Mouse (Mus musculus) embryonic facial prominence, embryonic 13.5 days (tissue): ENCODE data around the gene Slc25a21. TPM values are rescaled to one million over a fixed set of nuclear protein-coding genes. Genes with fewer than 3 reads are reported as not detected.

ENCODE experiments used
- ATAC-seq: fragments of 200-750 bp; cut with Nextera tagmentation; 2 replicates; pipeline ENCODE4 v1.8.0; 2017; ENCODE audit warnings: low read depth; ENCODE audit not compliant: insufficient number of reproducible peaks, insufficient read depth, low FRiP score, low TSS enrichment
- H3K27ac ChIP-seq: fragments of 300-500 bp; sonication (generic); 2 replicates; pipeline ENCODE4 v1.5.1; 2015; ENCODE audit warnings: moderate library complexity, mild to moderate bottlenecking, inconsistent platforms
- H3K27me3 ChIP-seq: fragments of 300-500 bp; sonication (generic); 2 replicates; pipeline ENCODE4 v1.6.1; 2015; ENCODE audit warnings: mild to moderate bottlenecking, inconsistent platforms
- H3K36me3 ChIP-seq: fragments of 300-500 bp; sonication (generic); 2 replicates; pipeline ENCODE4 v1.6.1; 2015; ENCODE audit warnings: mild to moderate bottlenecking, inconsistent platforms
- H3K4me1 ChIP-seq: fragments of 300-500 bp; sonication (generic); 2 replicates; pipeline ENCODE4 v1.6.1; 2015; ENCODE audit warnings: inconsistent platforms
- H3K4me2 ChIP-seq: fragments of 300-500 bp; sonication (generic); 2 replicates; pipeline ENCODE4 v1.6.1; 2015; ENCODE audit warnings: moderate library complexity, mild to moderate bottlenecking, inconsistent platforms
- H3K4me3 ChIP-seq: fragments of 300-500 bp; sonication (generic); 2 replicates; pipeline ENCODE4 v1.5.1; 2015; ENCODE audit warnings: mild to moderate bottlenecking, inconsistent platforms
- H3K9ac ChIP-seq: fragments of 300-500 bp; sonication (generic); 2 replicates; pipeline ENCODE4 v1.6.1; 2015; ENCODE audit warnings: mild to moderate bottlenecking, inconsistent platforms
- H3K9me3 ChIP-seq: fragments of 300-500 bp; sonication (generic); 2 replicates; pipeline ENCODE4 v1.6.1; 2016; ENCODE audit warnings: inconsistent platforms
- WGBS: fragments of 180-500 bp; shearing (Covaris S2); methylation state at CpG from one replicate; pipeline ENCODE4 v1.1.7; 2015; ENCODE audit warnings: mixed read lengths; 5-methylcytosine and 5-hydroxymethylcytosine counted together
- polyA plus RNA-seq: library from polyadenylated mRNA; unstranded; fragments of >200 nt; fragmentation: Nextera tagmentation; extraction: Ambion mirVana; gene quantifications from 2 replicates; pipeline ENCODE4 v1.2.1, GENCODE M21; 2015

Gene Slc25a21
- polyA plus RNA-seq, 1 experiment from 2014 or later: 0.76 TPM

DNA sequence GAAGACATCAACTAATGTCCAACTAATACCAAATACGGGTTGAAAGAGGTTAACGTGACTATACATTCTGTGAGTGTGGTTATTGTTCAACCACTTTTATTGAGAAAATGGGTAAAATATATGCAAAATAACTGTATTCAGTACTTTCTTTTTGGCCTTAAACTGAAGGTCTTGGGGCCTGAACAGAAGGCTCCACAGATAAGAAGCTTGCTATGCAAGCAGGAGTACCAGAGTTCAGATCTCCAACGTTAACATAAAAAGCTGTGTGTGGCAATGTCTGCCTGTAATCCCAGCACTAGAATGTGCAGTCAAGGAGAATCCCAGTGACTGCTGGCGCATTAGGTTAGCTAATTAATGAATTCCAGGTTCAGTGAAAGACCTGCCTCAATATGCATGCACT is 96.7 kb downstream of the Slc25a21 start:
- Histone ChIP-seq H3K9me3 (no peaks in the 10 kb centered on the region), H3K4me3 (no peak overlapping the region), H3K9ac (no peak overlapping the region), H3K4me2 (no peak overlapping the region), H3K27me3 (no peaks in the 10 kb centered on the region), H3K27ac (no peak overlapping the region), H3K36me3 (no peaks in the 10 kb centered on the region), H3K4me1 (no peaks in the 10 kb centered on the region)
- 74% methylated on average over 4 of the region's 4 CpGs for WGBS
- ATAC-seq: no peak

DNA sequence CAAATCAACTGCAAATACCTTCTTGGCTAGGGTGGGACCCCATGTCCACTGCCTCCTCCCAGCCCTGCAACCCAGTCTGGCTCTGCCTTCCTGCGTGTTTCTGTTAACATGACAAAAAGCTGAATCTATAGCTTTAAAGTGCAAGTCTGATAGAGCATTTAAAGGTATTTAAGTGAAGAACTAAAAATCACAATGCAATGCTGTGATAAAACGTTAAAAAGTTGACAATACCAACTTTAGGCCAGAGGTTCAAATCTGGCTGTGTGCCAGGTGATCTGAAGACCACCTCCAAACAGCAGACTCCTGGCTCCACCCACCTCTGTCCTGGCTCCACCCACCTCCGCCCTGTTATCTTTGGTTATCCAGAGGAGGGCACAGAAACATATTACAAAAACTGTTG is 98.2 kb downstream of the Slc25a21 start:
- no peak overlapping the region for H3K4me2 ChIP-seq
- no peak for ATAC-seq
- H3K9ac ChIP-seq: no peak overlapping the region
- 71% methylated on average over 3 of the region's 3 CpGs for WGBS
- no peaks in the 10 kb centered on the region for H3K9me3 ChIP-seq
- no peak overlapping the region for H3K4me3 ChIP-seq
- no peaks in the 10 kb centered on the region for H3K4me1 ChIP-seq
- no peak overlapping the region for H3K27ac ChIP-seq
- H3K36me3 ChIP-seq: no peaks in the 10 kb centered on the region
- no peaks in the 10 kb centered on the region for H3K27me3 ChIP-seq

DNA sequence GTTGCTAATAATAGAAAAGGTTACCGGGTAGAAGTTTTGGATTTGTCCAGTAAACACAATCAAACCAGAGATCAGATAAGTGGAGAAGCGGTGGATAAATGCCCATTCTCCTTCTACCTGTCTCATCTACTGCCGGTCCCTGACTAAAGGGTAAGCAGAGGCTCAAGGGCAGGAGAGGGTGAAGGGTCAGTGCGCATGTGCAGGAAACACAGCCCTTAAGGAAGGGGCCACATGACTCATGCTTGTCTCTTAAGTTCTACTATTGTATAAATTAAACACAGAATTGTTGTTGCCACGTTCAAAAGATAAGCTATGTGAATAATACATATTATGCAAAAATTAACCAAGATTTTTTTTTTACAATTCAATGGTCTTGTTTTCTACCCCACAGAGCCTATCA is 98.9 kb downstream of the Slc25a21 start:
- WGBS: 84% methylated on average over 5 of the region's 5 CpGs
- H3K27ac ChIP-seq: no peak overlapping the region
- H3K4me1 ChIP-seq: no peaks in the 10 kb centered on the region
- no peaks in the 10 kb centered on the region for H3K36me3 ChIP-seq
- no peak overlapping the region for H3K4me3 ChIP-seq
- H3K9me3 ChIP-seq: no peaks in the 10 kb centered on the region
- H3K27me3 ChIP-seq: no peaks in the 10 kb centered on the region
- H3K9ac ChIP-seq: no peak overlapping the region
- no peak overlapping the region for H3K4me2 ChIP-seq
- no peak for ATAC-seq

DNA sequence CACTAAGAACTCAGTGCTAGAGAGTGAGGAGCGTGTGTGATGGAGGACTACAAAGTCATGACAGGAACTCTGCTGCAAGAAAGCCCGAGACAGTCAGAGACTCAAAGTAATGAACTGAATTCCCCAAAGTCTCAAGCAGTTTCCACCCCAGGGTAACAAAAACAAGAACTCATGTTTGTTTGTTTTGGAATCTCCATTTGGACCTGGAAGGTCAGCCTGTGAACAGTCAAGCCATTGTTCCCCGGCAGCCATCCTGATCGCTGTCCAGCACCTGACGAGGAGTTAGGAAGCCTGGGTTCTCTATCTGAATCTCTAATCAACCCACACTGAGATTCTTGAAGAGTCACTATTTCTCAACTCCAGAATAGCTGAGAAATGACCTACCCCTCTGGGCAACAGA is 104.2 kb downstream of the Slc25a21 start:
- Histone ChIP-seq H3K27ac (no peak overlapping the region), H3K9me3 (no peaks in the 10 kb centered on the region), H3K4me1 (no peaks in the 10 kb centered on the region), H3K36me3 (no peaks in the 10 kb centered on the region), H3K9ac (no peak overlapping the region), H3K4me3 (no peak overlapping the region), H3K27me3 (no peaks in the 10 kb centered on the region), H3K4me2 (no peak overlapping the region)
- WGBS: 20% methylated on average over 5 of the region's 5 CpGs
- ATAC-seq: no peak

DNA sequence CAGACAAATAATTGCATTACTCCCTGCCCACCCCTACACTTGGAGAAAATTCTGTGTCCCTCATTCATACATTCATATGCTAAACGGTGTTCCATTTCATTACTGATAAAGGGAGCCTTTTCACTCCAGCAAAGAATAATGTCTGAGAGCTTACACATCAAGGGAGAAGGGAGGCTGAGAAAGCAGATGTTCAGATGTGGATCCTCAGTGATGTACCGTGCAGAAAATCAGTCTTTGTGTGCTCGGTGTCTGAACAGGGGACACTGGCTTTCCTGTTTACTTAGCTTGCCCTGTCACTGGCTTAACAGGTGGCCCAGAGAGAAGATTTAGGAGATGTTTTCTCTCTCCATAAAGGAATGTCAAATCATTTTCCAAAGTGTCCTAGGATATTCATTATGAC is 112.8 kb downstream of the Slc25a21 start:
- H3K36me3 ChIP-seq: no peaks in the 10 kb centered on the region
- H3K4me2 ChIP-seq: no peak overlapping the region
- H3K27me3 ChIP-seq: no peaks in the 10 kb centered on the region
- H3K27ac ChIP-seq: no peak overlapping the region
- no peak overlapping the region for H3K9ac ChIP-seq
- ATAC-seq: no peak
- H3K4me1 ChIP-seq: no peaks in the 10 kb centered on the region
- no peaks in the 10 kb centered on the region for H3K9me3 ChIP-seq
- WGBS: 45% methylated on average over 3 of the region's 3 CpGs
- H3K4me3 ChIP-seq: no peak overlapping the region

DNA sequence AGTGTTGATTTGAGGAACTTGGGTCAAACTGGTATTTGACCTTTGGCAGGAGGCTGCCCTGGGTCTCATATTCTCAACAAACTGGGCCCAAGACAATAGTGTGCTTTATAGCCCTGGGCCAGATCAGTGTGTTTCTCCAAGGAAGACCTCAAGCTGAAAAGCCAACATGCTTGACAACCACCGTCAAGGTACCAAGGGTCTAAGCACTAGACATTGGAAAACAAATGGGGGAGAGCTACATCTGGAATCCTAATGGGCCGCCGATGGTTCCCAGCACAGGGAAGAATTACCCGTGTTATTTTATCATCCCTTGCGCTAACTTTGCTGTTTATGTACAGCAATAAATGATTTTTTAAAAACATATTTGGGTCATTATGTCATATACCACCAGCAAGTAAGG is 113.7 kb downstream of the Slc25a21 start:
- Histone ChIP-seq H3K9ac (no peak overlapping the region), H3K4me1 (no peaks in the 10 kb centered on the region), H3K4me3 (no peak overlapping the region), H3K9me3 (no peaks in the 10 kb centered on the region), H3K27ac (no peak overlapping the region), H3K4me2 (no peak overlapping the region), H3K36me3 (no peaks in the 10 kb centered on the region), H3K27me3 (no peaks in the 10 kb centered on the region)
- 47% methylated on average over 5 of the region's 5 CpGs for WGBS
- no peak for ATAC-seq

DNA sequence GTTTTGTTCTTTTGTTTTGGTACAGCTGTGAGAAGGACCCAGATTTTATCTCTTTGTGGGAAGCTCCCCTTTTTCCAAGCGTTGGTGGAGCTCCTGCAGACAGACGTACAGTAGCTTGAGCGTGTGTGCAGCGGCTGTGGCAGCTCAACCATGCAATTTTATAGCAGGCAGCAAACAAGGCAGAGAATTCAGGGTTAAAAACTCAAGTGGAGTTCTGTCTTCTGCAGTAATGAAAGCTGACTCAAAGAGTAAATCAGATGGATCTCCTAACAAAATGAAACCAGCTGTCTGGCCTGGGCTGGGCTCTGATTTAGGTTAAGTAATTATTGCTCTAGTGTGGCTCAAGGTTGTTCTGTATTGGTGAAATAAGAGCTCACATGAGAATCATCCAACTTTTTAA is 120.7 kb downstream of the Slc25a21 start:
- ATAC-seq: no peak
- Histone ChIP-seq H3K27ac (0 out of 2 replicates have a peak overlapping the region, but pooled peaks have one; percentile 28), H3K9me3 (no peaks in the 10 kb centered on the region), H3K4me1 (peaks cover 4% of the 10 kb centered on the region; the same call in 1 of the 2 replicates), H3K4me2 (peak overlapping the region; percentile 42), H3K36me3 (no peaks in the 10 kb centered on the region), H3K27me3 (no peaks in the 10 kb centered on the region), H3K4me3 (no peak overlapping the region), H3K9ac (no peak overlapping the region)
- WGBS: 18% methylated on average over 4 of the region's 4 CpGs

DNA sequence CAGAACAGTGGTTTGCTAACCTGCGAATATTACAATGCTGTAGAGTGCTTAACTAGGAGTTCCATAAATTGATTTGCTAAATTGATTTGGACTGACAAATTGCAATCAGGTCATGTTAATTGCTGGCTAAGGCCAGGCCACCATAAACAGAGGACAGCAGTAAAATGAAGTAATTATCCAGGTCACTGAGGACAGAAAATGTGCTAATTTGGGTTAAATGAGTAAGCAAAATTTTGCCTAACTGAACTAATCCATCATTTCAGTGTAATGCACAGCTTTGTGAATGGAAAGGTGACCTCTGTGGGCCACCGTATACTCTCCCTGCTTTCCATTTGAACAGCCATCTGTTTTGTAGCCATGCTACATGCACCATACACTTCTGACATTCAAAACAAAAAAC is 124.7 kb downstream of the Slc25a21 start:
- no peak for ATAC-seq
- 58% methylated on average over 2 of the region's 2 CpGs for WGBS
- no peak overlapping the region for H3K4me3 ChIP-seq
- no peak overlapping the region for H3K27ac ChIP-seq
- no peak overlapping the region for H3K4me2 ChIP-seq
- no peak overlapping the region for H3K9ac ChIP-seq
- H3K27me3 ChIP-seq: 0 out of 2 replicates have a peak, but pooled peaks cover 3% of the 10 kb centered on the region
- H3K9me3 ChIP-seq: peaks cover 5% of the 10 kb centered on the region; the same call in 1 of the 2 replicates
- peaks cover 4% of the 10 kb centered on the region; the same call in 1 of the 2 replicates for H3K4me1 ChIP-seq
- H3K36me3 ChIP-seq: no peaks in the 10 kb centered on the region

DNA sequence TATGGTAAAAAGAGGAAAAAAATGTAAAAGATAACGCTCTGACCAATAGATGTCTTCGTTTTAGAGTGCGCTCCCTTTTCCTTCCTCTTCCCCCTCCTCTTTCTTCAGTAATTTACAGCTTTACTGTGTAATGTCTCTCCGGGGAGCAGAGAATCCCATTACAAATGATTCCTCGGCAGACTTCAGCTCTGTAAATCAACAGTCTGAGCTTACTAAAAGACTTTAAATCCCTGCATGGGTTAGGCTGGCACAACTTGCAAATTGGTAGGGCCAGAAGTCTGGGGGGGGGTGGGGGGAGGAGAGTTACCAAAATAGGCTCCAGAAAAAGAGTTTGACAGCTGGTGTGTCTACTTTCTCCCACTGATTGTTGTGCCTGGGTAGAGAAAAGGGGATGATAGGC is 128.7 kb downstream of the Slc25a21 start:
- H3K9me3 ChIP-seq: peaks cover 5% of the 10 kb centered on the region; the same call in 1 of the 2 replicates
- H3K27ac ChIP-seq: no peak overlapping the region
- WGBS: 40% methylated on average over 5 of the region's 5 CpGs

DNA sequence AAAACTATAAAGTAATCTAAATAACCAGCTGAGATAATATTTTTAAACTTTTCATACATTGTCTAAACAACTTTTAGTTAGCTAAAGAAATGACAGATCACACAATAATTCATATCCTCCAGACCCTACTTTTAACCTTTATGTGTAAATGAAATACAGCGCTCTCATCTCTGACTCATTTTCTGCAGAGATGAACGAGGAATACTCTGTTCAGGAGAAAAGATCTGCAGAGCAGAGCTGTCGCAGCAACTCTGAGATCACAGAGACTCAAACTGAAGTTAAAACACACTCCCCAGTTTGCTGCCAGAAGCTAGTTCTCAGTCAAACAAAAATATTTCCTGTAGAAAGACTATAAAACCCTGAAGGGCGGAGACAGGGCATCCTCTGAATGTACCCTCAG is 177.5 kb downstream of the Slc25a21 start:
- Histone ChIP-seq H3K36me3 (no peaks in the 10 kb centered on the region), H3K27ac (no peak overlapping the region), H3K4me2 (no peak overlapping the region), H3K4me1 (no peaks in the 10 kb centered on the region), H3K4me3 (no peak overlapping the region), H3K27me3 (no peaks in the 10 kb centered on the region), H3K9me3 (no peaks in the 10 kb centered on the region), H3K9ac (no peak overlapping the region)
- ATAC-seq: no peak
- 63% methylated on average over 4 of the region's 4 CpGs for WGBS

More for the DNA sequence above, 128.7 kb downstream of the Slc25a21 start:
- H3K4me3 ChIP-seq: no peak overlapping the region
- H3K27me3 ChIP-seq: 0 out of 2 replicates have a peak, but pooled peaks cover 3% of the 10 kb centered on the region
- no peaks in the 10 kb centered on the region for H3K36me3 ChIP-seq
- no peaks in the 10 kb centered on the region for H3K4me1 ChIP-seq
- H3K9ac ChIP-seq: no peak overlapping the region
- no peak overlapping the region for H3K4me2 ChIP-seq
- no peak for ATAC-seq

DNA sequence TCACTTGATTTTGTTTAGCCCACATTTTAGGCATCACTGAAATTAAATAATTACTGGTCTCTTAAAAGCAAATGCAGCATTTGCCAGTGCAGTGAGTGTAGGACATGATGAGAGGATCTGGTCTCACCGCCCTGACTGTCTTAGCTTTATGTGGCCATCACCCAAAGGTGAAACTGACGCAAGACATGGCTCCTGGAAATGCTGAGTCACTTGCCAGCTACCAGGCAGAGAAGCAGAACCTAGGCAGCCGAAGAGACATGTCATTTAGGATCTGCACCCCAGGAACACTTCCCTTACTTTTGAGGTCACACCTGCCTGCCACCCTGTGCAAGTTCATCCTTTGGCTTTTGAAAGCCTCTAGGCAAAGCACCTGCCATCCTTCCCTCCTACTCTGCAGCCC is 180.4 kb downstream of the Slc25a21 start:
- no peaks in the 10 kb centered on the region for H3K27me3 ChIP-seq
- no peak overlapping the region for H3K27ac ChIP-seq
- H3K4me1 ChIP-seq: no peaks in the 10 kb centered on the region
- H3K4me3 ChIP-seq: no peak overlapping the region
- no peak overlapping the region for H3K4me2 ChIP-seq
- no peaks in the 10 kb centered on the region for H3K36me3 ChIP-seq
- ATAC-seq: no peak
- H3K9ac ChIP-seq: no peak overlapping the region
- no peaks in the 10 kb centered on the region for H3K9me3 ChIP-seq
- WGBS: 79% methylated on average over 3 of the region's 3 CpGs

DNA sequence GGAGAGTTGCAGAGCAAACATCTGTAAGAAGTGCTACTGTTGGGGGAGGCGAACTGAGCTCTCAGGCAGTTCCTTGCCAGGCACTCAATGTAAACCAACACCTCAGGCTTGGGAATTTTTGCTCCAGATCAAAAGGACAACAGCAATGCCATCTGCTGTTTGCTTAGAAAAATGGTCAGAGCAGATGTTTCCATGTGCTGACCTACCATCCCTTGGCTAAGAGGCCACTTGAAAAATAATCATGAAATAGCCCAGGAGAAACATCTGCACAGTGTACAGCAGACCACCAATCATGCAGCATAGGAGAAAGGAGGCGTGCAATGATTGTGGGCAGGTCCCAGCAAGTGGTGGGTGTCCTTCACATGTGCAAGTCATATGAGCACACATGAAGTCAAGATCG is 180.9 kb downstream of the Slc25a21 start:
- Histone ChIP-seq H3K9ac (no peak overlapping the region), H3K4me1 (no peaks in the 10 kb centered on the region), H3K36me3 (no peaks in the 10 kb centered on the region), H3K9me3 (no peaks in the 10 kb centered on the region), H3K4me3 (no peak overlapping the region), H3K27me3 (no peaks in the 10 kb centered on the region), H3K27ac (no peak overlapping the region), H3K4me2 (no peak overlapping the region)
- WGBS: 60% methylated on average over 3 of the region's 3 CpGs
- no peak for ATAC-seq

DNA sequence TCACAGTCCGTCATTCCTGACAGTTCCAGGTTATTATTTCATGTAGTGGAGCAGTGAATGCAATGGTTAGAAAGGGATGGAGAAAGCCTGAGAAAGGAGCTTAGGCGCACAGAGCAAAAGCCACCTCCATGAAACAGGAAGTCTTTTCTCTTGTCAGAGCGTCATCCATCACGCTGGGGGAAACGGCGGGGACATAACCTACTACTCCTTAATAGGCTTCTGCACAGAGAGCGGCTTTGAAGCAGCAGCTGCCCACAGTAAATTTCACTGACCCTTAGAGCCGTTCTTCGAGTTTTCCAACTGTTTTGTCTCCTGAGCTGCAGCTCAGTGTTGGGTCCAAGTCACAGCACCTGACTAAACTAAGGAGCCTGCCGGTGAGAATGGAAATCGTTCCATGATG is 188.3 kb downstream of the Slc25a21 start:
- Histone ChIP-seq H3K9ac (no peak overlapping the region), H3K36me3 (no peaks in the 10 kb centered on the region), H3K4me3 (no peak overlapping the region), H3K27ac (no peak overlapping the region), H3K9me3 (no peaks in the 10 kb centered on the region), H3K4me1 (no peaks in the 10 kb centered on the region), H3K27me3 (no peaks in the 10 kb centered on the region), H3K4me2 (no peak overlapping the region)
- WGBS: 70% methylated on average over 11 of the region's 11 CpGs
- ATAC-seq: no peak
